Mouse (Mus musculus) spleen, adult 2 months (tissue): Measurements from ENCODE around the gene Ptrh1. TPM values are rescaled to one million over a fixed set of nuclear protein-coding genes. Genes with fewer than 3 reads are reported as not detected.

Experiments used
- DNase-seq, 2 experiments: peaks; one replicate each; pipeline versions ENCODE4 v3.0.0 to v3.0.0-alpha.2; 2012 to 2021; ENCODE audit warnings: low spot score in 2 of 2, low read depth in 1 of 2
- H3K27ac ChIP-seq: fragments of 200-500 bp; 2 replicates; pipeline ENCODE4 v1.5.1; 2012; ENCODE audit warnings: low read length, inconsistent platforms; ENCODE audit not compliant: insufficient read depth
- H3K27me3 ChIP-seq: fragments of 200-500 bp; 2 replicates; pipeline ENCODE4 v1.6.1; 2012; ENCODE audit warnings: mild to moderate bottlenecking, moderate library complexity, low read length, inconsistent platforms; ENCODE audit not compliant: control insufficient read depth, insufficient read depth
- H3K36me3 ChIP-seq: fragments of 200-500 bp; 2 replicates; pipeline ENCODE4 v1.6.1; 2012; ENCODE audit warnings: mild to moderate bottlenecking, low read length, inconsistent platforms; ENCODE audit not compliant: control insufficient read depth, insufficient read depth
- H3K4me1 ChIP-seq: fragments of 200-500 bp; 2 replicates; pipeline ENCODE4 v1.6.1; 2011; ENCODE audit warnings: inconsistent platforms; ENCODE audit not compliant: control insufficient read depth, insufficient read depth, insufficient read length
- H3K4me3 ChIP-seq: fragments of 200-500 bp; 2 replicates; pipeline ENCODE4 v1.5.1; 2011; ENCODE audit warnings: mild to moderate bottlenecking, inconsistent platforms; ENCODE audit not compliant: insufficient read depth, insufficient read length; ENCODE audit errors: extremely low read depth
- CTCF ChIP-seq: fragments of 200-500 bp; IDR thresholded peaks from 2 replicates; pipeline ENCODE4 v1.5.1; 2011; ENCODE audit warnings: mild to moderate bottlenecking, inconsistent platforms; ENCODE audit not compliant: insufficient read depth, insufficient read length, insufficient replicate concordance; ENCODE audit errors: extremely low read depth
- POLR2A ChIP-seq: fragments of 200-500 bp; IDR thresholded peaks from 2 replicates; pipeline ENCODE4 v1.6.1; 2011; ENCODE audit warnings: low read depth, low read length, inconsistent platforms
- WGBS: fragments of 180-500 bp; shearing (Covaris S2); methylation state at CpG from one replicate; pipeline ENCODE4 v1.1.7; 2018; 5-methylcytosine and 5-hydroxymethylcytosine counted together
- polyA plus RNA-seq: library from polyadenylated mRNA; depleted of rRNA; stranded (reverse); fragments of >200 nt; gene quantifications from 2 replicates; pipeline ENCODE4 v1.2.3, GENCODE M21; 2012

Gene Ptrh1
- polyA plus RNA-seq, 1 experiment, result 5.1 TPM

- 82% methylated on average over 54 of the region's 58 CpGs for WGBS
- H3K4me1 ChIP-seq, result no peaks in the 10 kb centered on the region; the same call in 1 of the 2 replicates
- H3K27ac ChIP-seq, result no peak overlapping the region
- H3K4me3 ChIP-seq, result no peak overlapping the region
- H3K36me3 ChIP-seq, result peaks cover 59% of the 10 kb centered on the region
- no peak for DNase-seq
- no peaks in the 10 kb centered on the region for H3K27me3 ChIP-seq
- TF ChIP-seq CTCF (no peak), POLR2A (no peak)
Measured at GRCm38 (mm10) chr2:32741273-32742172, 34.1 kb upstream of the Ptrh1 start.

- H3K36me3 ChIP-seq, result peaks cover 64% of the 10 kb centered on the region
- H3K27me3 ChIP-seq, result no peaks in the 10 kb centered on the region
- no peak overlapping the region for H3K27ac ChIP-seq
- no peaks in the 10 kb centered on the region; the same call in 1 of the 2 replicates for H3K4me1 ChIP-seq
- no peak overlapping the region for H3K4me3 ChIP-seq
- 94% methylated on average over 18 of the region's 18 CpGs for WGBS
- DNase-seq, result no peak
- TF ChIP-seq POLR2A (no peak), CTCF (no peak)
Measured at GRCm38 (mm10) chr2:32742173-32742531, 33.4 kb upstream of the Ptrh1 start.

- no peaks in the 10 kb centered on the region for H3K27me3 ChIP-seq
- no peaks in the 10 kb centered on the region; the same call in 1 of the 2 replicates for H3K4me1 ChIP-seq
- no peak for DNase-seq
- peaks cover 68% of the 10 kb centered on the region for H3K36me3 ChIP-seq
- 70% methylated on average over 15 of the region's 15 CpGs for WGBS
- H3K27ac ChIP-seq, result no peak overlapping the region
- TF ChIP-seq CTCF, result no peak
- no peak for TF ChIP-seq POLR2A
- no peak overlapping the region for H3K4me3 ChIP-seq
Measured at GRCm38 (mm10) chr2:32744272-32744982, 31.2 kb upstream of the Ptrh1 start.

- TF ChIP-seq POLR2A (no peak), CTCF (no peak)
- no peak overlapping the region for H3K27ac ChIP-seq
- DNase-seq, result no peak
- H3K4me1 ChIP-seq, result no peaks in the 10 kb centered on the region
- no peak overlapping the region for H3K4me3 ChIP-seq
- peaks cover 75% of the 10 kb centered on the region for H3K36me3 ChIP-seq
- WGBS, result 90% methylated on average over 16 of the region's 16 CpGs
- H3K27me3 ChIP-seq, result no peaks in the 10 kb centered on the region
Measured at GRCm38 (mm10) chr2:32749082-32749481, 26.5 kb upstream of the Ptrh1 start.

- Histone ChIP-seq H3K4me3 (no peak overlapping the region), H3K27ac (no peak overlapping the region), H3K4me1 (no peaks in the 10 kb centered on the region), H3K27me3 (no peaks in the 10 kb centered on the region), H3K36me3 (peaks cover 75% of the 10 kb centered on the region)
- TF ChIP-seq POLR2A, result no peak
- no peak for TF ChIP-seq CTCF
- DNase-seq, result no peak
- WGBS, result 76% methylated on average over 7 of the region's 7 CpGs
Measured at GRCm38 (mm10) chr2:32750199-32750598, 25.4 kb upstream of the Ptrh1 start.

GRCm38 (mm10) chr2:32750887-32751664, 24.5 kb upstream of the Ptrh1 start:
- H3K4me1 ChIP-seq, result no peaks in the 10 kb centered on the region
- 94% methylated on average over 31 of the region's 31 CpGs for whole genome bisulfite sequencing
- no peak for DNase-seq
- no peak overlapping the region for H3K27ac ChIP-seq
- no peak for TF ChIP-seq CTCF
- no peak for TF ChIP-seq POLR2A
- peaks cover 66% of the 10 kb centered on the region for H3K36me3 ChIP-seq
- H3K4me3 ChIP-seq, result no peak overlapping the region
- H3K27me3 ChIP-seq, result no peaks in the 10 kb centered on the region

GRCm38 (mm10) chr2:32751665-32752033, 23.9 kb upstream of the Ptrh1 start:
- no peak overlapping the region for H3K27ac ChIP-seq

More at GRCm38 (mm10) chr2:32751665-32752033, 23.9 kb upstream of the Ptrh1 start:
- Histone ChIP-seq H3K36me3 (peaks cover 62% of the 10 kb centered on the region), H3K27me3 (no peaks in the 10 kb centered on the region), H3K4me3 (no peak overlapping the region), H3K4me1 (no peaks in the 10 kb centered on the region)
- TF ChIP-seq CTCF (no peak), POLR2A (no peak)
- no peak for DNase-seq
- WGBS, result 95% methylated on average over 8 of the region's 10 CpGs
